Mouse (Mus musculus): ENCODE measurements around the gene Psmg4.

DNA sequence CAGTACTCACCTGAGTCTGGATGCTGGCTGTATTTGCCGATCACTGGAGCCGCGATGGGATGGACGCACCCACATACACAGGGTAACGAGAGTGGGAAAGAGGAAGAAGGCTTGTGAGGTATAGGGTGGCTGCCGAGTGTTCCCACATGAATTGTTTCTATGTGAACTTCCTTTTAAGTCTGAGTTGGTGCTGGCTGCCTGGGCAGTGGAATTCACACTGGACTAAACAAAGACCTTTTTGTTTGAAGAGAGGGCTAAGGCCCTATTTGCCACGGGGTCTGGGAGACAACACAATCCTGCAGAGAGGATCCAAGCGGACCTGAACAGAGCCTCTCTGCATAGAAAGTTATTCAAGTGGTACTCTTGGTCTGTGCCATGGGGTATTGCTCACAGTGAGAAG, 30.6 kb downstream of the Psmg4 start:
- TF ChIP-seq CTCF (IDR thresholded peaks at IDR 0.05) (no peak), EP300 (IDR thresholded peaks at IDR 0.05) (no peak)

Measured in lung, postnatal 0 days (tissue).